Mouse (Mus musculus): Measurements from ENCODE around the gene Pdlim7. TPM values are rescaled to one million over a fixed set of nuclear protein-coding genes. Genes with fewer than 3 reads are reported as not detected.

Pdlim7 gene
- total RNA-seq, 4 experiments from 2014 or later, result 10.9 to 23.8 (median 18.3) TPM

DNA sequence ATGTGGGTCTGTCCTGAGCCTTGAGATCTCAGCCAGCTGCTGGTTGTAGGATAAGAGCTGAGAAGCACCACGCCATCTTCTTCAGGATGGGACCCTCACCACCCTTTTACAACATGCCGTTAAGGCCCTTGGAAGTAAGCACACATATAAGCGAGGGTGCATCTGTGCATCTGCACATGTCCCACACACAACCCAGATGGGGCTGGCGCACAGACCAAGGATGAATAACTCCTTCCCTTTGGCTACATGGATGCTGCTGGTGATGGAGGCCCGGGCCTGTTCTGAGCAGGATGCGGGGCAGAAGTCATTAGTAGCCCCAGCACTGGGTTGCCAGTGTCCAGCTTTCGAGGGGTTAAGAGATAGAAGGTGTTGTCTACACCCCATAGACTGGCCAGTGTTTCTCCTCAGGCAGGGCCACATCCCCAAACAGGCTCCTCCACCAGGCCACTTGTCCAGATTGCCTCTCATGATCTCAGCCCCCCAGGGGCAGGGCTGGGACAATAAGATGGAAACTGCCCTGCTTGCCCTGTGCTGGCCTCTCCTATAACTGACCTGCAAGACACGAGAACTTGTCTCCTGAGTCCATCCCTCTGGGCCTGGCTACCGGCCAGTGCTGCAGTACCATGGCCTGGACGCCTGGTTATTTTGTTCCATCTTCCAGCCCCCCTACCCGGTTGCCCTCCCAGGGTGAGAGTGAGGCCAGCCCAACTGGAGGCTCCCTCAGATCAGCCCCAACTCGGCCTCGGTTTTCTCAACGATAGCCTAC is 27.3 kb downstream of the Pdlim7 start:
- no peak for DNase-seq

DNA sequence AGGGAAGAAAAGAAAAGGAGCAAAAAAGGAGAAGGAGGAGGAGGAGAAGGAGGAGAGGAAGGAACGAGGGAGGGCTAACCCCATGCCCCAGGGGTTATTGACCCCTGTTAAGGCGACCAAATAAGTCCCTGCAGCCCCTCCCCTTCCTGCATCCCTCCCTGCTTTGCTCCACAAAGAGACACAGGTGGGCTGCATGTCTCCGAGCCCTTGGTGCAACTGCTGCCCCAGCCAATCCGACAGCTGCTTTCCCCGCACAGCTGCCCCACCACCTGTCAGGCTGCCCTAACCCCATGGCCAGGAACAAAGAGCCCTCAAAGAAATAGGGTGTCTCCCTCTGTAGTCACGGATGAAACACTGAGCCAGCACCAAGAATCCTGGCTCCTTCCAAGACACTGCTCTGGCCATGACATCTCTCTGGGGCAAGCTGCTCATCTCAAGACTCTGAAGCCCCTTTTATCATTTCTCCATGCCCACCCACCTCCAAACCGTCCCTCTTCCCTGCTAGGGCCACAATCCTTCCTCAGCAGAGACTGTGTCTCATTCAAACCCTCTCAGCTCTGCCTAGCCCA is 28.9 kb downstream of the Pdlim7 start:
- no peak for DNase-seq

DNA sequence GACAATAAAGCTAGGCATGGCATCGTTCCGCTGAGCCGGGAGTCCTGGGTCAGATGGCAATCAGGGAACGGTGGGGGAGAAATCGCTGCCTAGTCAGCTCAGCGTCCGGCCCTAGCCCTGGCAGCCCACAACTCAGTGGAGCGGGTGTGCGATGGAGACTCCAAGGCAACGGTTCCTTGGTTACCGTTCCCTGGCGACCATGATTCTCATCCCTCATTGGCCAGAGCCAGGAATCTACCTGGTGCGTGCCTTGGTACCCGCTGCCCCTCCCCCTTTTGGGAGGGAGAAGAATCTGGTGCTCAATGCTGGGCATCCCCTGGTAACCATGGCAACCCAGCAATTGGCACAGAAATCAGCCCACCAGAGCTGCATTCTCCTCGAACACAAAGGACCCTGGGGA is 29.9 kb downstream of the Pdlim7 start:
- DNase-seq, result no peak

DNA sequence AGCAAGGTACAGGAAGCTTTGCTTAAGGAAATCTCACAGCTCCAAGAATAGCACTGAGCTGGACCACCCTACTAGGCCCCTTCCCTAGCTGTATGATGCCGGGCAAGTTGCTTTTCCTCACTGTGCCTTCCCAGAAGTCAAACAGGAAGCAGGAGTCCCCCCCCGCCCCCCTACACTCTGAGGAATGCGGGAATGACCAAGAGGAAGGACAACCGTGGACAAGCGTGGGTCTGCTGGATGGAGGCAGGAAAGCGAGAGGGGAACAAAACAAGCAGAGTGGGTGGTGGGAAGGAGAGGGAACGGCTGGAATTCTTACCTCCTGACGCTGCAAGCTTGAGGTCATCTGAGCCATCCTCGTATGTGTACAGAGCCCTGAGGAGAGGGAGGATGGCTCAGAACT is 30.4 kb downstream of the Pdlim7 start:
- no peak for DNase-seq

DNA sequence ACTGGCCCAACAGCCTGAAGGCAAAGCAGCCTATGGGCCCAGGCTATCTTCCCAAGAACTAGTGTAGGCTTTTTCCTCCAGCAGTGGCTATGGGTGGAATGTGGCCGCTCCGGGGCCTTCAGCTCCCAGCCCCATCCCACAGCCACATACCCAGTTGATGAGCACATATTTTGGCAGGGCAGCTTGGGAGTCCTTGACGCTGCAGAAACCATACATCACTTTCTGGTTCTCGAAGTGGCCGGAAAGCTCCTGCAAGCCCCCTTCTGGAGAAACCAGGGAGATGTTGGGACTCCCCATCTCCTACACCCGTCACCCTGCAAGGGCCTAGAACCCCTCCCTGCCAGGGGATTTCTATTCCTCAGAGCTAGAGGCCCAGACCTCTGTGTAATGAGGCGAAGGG is 30.9 kb downstream of the Pdlim7 start:
- peak; percentile 62 for DNase-seq

DNA sequence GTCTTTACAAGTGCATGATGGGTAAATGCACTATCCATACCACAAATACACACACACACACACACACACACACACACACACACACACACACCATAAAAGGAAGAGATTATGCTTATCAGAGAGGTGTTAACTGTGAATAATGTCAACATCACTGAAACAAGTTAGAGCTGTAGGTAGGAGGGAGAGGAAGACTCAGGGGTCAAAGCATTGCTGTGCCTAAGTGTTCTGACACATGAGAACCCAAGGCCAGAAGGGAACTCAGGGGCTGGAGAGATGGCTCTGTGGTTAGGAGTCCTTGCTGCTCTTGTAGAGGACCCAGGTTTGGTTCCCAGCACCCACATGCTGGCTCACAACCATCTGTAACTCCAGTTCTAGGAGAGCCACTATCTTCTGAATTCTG is 33.5 kb downstream of the Pdlim7 start:
- no peak for DNase-seq

DNA sequence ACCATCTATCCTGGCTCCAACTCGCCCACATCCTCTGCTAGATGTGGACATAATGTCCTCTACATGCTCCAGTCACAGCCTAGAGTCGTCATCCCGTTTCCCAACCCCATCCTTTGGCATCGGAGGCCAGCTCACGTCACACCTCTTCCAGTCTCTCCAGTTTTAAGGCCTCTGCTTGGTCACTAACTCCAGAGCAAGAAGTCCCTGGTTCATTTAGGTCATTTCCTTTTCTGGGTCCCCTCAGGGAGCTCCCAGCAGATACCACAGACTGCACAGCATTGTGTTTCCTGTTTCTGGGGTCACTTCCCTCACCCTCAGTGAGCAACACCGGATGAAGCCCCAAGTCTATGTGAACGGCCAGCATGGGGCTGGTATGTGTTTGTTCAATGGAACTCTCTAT is 34.5 kb downstream of the Pdlim7 start:
- DNase-seq, result no peak

DNA sequence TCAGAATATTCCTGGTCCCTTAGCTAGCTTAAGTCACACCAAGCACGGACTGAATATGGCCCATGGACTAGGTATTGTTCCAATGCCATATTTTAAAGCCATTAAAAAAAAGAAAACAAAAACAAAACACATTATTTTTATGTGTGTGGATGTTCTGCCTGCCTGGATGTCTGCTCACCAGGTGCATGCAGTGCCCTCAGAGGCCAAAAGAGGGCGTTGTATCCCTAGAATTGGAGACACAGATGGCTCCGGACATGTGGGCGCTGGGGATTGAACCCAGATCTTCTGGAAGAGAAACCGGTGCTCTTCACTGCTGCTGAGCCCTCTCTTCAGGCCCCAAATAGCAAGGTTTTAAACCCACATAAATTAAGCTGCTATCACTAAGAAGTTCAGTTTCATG is 35.4 kb downstream of the Pdlim7 start:
- no peak for DNase-seq

DNA sequence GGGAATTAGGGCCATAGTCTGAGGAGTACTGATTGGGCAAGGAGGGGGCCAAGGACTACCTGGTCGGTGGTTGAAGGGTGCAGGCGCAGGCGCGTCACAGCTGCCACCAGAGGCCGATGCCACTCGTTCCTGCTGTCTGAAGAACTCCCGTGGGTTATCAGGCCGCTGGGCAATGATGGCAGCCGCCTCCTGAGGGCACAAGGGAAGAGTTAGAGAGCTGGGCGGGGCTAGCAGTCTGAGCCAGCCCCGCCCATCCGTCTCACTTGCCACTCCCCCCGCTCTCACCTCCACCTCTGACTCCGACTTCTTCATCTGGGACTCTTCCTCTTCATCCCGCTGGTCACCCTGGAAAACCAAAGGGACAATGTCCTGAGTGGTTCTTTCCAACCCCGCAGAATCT is 36.0 kb downstream of the Pdlim7 start:
- DNase-seq, result no peak

DNA sequence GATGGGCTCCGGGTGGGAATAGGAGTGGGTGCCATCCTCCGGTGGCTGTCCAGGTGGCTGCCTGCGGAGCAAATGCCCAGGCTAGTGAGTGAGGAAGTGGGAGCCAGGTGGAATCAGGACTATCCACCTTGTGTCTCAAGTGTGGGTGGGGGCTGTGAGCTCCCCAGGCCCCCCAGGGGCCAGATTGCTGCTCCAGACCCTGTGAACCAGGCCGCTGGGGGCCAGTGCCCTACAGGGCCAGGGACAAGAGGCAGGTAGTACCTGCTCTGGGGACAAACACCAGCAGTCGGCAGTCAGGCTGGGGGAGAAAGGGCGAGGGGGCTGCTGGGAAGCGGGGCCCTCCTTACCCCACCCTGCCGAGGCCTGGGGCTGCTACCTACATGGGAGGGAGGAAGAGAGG is 37.2 kb downstream of the Pdlim7 start:
- no peak for DNase-seq

DNA sequence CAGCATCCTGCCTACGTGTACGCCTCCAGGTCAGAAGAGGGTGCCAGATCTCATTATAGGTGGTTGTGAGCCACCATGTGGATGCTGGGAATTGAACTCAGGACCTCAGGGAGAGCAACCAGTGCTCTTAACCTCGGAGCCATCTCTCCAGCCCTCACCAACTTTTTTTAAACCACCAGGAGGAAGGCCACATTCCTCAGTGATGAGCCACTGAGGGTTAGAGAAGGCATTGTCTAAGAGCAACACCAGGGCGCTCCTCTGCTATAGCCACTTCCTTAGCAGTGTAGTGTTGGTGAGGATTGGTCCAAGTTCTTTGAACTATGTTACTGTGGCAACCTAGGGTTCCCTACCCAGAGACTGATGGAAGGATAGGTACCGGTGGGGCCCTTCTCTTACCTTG is 37.7 kb downstream of the Pdlim7 start:
- DNase-seq, result no peak

DNA sequence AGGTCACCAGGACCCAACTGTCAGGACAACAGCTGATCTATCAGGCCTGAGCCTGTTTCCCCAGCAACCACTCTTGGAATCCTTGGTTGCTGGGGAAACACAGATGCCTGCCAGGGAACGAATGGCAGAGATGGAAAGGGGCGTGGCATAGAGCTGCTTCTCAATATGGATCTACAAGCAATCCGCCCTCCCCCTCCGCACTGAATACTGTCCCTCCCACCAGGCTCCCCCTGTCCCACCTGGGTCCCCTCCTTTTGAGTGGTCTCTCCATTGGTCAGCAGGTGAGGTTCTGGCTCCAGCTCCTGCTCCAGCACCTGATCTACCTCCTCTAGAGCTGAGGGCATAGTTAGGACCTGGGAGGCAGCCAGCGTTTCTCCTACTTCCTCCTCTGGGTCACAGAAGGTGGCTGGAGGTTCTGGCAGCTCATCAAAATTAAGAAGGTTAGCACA is 38.8 kb downstream of the Pdlim7 start:
- no peak for DNase-seq

DNA sequence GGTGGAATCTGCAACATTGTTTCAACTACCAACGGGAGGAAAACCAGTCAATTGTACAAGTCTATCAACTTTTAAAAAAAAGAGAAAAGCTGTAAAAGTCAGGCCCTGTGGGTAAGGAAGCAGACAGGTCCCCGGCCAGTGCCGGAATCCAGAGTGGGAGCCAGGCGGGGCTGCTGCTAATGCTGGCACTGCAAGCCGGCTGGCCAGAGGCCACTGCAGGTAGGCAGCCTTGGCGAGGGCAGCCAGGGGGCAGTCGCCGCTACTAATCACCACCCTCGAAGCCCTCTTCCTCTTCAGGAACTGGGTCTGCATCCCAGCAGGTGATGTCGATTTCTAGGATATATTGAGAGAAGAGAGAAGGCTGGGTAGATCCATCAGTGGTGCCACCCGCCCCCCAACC is 39.5 kb downstream of the Pdlim7 start:
- DNase-seq, result no peak

DNA sequence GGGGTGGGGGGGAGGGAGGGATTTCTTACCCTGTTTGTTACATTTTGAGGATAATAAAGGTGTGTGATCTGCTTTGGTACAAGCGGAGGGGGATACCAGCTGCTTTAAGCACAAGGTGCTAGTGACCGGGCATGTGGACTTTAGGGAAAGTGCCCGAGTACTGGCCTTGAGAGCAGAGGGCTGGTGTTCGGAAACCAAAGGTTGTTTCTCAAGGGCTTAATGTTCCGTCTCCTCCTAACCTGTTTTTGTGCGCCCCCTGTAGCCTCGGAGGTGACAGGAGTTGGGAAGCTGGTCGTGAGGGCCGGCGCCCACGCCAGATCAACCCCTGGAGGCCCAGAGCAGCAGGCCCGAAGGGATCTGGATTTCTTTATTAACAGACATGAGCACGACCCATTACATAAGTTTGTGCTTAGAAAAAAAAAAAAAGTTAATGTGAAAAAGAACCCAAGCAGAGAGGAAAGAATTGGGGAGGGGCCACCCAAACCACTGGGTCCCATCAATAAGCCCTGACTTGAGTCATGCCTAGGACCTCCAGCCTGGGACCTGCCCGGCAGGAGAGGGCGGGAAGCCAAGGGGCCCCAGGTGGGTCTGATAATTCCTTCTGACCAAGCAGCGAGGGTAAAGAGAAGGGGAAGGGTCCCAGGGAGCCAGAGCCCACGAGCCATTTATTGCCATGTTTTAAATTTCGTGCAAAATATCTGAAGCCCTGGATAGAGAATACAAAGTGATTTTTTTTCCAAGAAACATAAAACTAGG is 40.2 kb downstream of the Pdlim7 start:
- no peak for DNase-seq

DNA sequence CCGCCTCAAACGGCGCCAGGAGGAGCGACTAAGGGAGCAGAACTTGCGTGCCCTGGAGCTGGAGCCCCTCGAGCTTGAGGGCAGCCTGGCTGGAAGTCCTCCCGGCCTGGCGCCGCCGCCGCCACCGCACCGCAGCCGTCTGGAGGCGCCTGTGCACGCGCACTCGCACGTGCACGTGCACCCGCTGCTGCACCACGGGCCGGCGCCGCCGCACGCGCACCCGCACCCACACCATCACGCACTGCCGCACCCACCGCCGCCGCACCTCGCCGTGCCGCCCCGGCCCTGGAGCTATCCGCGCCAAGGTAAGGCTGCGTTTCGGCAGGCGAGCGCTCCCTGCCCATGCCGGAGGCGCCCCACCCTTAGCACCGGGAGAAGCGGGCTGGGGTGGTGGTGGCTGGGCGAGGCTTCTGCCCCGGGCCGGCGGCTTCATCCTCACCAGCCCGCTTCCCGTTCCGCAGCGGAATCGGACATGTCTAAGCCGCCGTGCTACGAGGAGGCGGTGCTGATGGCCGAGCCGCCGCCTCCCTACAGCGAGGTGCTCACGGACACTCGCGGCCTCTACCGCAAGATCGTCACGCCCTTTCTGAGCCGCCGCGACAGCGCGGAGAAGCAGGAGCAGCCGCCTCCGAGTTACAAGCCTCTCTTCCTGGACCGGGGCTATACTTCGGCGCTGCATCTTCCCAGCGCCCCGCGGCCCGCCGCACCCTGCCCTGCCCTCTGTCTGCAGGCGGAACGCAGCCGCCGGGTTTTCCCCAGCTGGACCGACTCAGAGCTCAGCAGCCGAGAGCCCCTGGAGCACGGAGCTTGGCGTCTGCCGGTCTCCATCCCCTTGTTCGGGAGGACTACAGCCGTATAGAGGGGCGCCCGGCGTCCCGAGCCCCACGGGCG is 41.1 kb downstream of the Pdlim7 start:
- no peak for DNase-seq

DNA sequence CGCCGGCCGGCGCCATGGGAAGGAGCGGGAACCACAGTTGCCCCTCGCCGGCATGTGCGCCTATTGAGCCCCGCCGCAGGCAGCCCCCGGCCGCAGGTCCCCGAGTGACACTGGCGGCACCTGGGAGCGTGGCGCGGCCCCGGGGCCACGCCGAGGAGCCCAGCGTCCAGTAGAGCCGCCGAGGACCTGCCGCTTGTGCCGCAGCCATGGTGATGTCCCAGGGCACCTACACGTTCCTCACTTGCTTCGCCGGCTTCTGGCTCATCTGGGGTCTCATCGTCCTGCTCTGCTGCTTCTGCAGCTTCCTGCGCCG is 41.7 kb downstream of the Pdlim7 start:
- DNase-seq, result no peak

DNA sequence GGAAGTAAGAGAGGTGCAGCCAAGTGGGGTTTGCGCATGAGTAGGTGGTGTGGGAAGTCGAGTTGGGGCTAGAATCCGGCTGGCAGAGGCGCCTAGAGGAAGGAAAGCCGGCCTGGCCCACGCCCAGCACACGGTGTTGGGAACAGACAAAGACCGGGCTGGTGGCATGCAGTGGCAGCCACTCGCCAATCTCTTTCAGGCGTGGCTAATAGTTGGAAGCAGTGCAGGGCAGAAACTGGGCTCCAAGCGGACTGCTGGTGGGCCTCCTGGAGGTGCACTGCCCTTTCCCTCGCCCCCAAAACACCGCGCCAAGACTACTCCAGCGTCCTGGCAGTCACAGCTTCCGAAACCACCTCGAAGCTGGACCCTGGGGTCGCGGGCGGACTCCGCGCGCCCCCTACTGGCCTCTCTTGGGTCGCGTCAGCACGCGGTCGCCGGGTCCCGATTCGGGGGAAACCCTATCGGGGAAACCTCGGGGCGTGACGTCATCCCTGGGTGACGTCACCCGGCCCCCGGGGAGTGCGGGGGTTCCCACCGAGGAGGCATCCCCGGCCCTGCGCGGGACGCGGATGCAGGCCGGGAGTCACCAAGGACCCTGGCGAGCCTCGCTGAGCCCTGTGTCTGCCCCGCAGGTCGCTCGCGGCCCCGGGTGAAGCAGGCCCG is 42.2 kb downstream of the Pdlim7 start:
- DNase-seq, result peak; percentile 77

DNA sequence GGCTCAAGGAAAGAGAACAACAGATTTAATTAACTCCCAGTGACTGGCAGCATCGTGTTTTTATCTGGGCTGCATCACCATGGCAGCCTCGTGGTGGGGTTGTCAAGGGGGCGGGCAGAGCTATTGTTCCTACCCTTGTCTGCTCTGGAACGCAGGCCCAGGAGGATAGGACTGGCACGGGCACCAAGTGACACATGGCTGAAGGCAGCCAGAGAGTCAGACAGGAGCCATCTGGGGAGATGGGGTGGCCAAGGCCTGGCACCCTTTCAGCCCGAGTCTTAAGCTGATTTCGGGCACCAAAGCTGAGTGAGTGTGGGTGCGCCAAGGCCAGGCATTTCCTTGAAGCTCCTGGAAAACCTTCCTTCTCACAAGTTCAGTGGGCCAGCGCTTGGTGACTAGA is 43.1 kb downstream of the Pdlim7 start:
- DNase-seq, result no peak

DNA sequence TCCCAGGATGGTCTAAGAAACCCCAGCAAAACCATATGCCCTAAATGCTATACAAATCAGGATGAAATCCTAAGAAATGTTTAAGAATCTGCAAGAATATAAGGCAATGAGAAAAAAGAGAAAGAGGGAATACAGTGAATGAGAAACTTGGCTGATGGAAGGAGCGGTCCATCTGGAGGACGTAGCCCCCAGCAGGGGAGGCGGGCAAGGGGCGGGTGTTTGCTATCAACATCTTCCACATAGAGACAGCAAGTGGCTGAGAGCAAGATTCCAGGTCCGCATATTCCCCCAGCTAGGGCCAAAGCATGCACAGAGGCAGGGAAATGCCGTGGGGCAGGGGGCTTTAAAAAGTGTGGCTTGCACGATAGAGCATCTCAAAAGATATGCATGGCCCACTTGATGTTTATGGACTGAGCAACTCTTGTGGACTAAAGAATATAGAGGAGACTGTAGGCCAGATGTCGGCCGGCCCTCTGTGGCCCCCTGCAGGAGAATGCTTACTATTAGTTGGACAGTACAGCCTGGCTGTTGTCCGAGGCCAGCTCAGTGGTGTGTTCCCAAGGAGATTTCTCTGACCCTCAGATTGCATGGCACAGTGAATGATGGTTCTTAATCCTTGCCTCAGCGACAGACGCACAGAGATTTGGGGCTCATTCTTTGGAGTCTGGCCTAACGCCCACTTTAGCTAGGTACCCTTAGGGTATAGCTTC is 44.5 kb downstream of the Pdlim7 start:
- no peak for DNase-seq

DNA sequence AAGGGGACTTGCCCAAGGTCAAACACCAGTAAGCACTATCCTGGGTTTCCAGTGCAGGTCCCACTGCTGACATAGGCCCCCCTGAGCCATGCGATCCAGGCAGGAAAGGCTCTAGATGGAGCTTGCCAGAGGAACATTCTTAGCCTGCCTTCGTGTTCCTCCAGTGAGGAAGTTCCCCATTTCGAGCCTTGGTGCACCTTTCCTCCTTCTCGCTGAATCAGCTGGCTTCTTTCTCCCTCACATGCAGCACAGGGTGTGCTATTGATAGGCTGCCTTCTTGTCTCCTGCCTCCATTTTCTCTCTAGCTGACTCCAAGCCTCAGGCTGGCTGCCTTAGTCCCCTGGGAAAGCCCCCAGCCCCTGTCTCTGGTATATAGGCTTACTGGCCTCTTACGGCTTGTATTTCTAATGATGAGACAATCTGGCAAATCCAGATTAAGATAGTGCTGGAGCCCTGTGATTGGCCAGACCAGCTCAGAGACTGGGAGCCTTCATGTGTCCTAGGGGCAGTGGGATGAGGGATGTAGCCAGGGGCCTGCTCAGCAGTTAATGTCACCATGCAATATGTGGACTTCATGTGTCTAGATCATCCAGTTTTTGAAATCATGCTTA is 47.5 kb downstream of the Pdlim7 start:
- DNase-seq, result no peak

DNA sequence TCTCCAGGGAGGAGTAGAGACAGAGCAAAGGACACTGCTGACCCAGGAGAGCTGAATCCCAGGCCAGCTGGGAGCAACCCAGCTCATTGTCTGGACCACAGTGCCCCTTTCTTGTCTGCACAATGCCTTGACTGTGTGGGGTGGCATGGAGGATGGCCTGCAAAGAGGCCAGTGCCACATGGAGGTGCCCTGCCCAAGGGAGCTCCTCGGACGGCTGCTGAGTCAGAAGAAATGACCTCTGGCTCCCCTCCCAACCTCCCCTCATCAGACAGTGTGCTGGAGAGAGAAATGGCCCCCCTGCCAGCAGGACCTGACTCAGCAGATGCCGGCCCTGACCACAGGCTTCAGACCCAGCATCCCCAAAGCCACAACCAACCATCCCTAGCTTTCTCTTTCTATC is 48.3 kb downstream of the Pdlim7 start:
- no peak for DNase-seq
